Mouse (Mus musculus) embryonic facial prominence, embryonic 15.5 days (tissue): Measurements from ENCODE around the gene Tgfb1. TPM values are rescaled to one million over a fixed set of nuclear protein-coding genes. Genes with fewer than 3 reads are reported as not detected.
A peak's percentile ranks its signal among the peaks of the same experiment; 100 is the strongest.

ENCODE experiments used
- ATAC-seq: fragments of 200-750 bp; cut with Nextera tagmentation; 2 replicates; pipeline ENCODE4 v1.8.0; 2017; ENCODE audit warnings: low read depth, moderate TSS enrichment; ENCODE audit not compliant: insufficient number of reproducible peaks, low FRiP score, low TSS enrichment
- H3K27ac ChIP-seq: fragments of 300-500 bp; sonication (generic); replicated peaks from 2 replicates; pipeline ENCODE4 v1.5.1; 2015; ENCODE audit warnings: mild to moderate bottlenecking, inconsistent platforms
- H3K27me3 ChIP-seq: fragments of 300-500 bp; sonication (generic); 2 replicates; pipeline ENCODE4 v1.6.1; 2015; ENCODE audit warnings: inconsistent platforms
- H3K36me3 ChIP-seq: fragments of 300-500 bp; sonication (generic); 2 replicates; pipeline ENCODE4 v1.6.1; 2015; ENCODE audit warnings: mild to moderate bottlenecking, inconsistent platforms
- H3K4me1 ChIP-seq: fragments of 300-500 bp; sonication (generic); 2 replicates; pipeline ENCODE4 v1.6.1; 2015; ENCODE audit warnings: inconsistent platforms
- H3K4me2 ChIP-seq: fragments of 300-500 bp; sonication (generic); replicated peaks from 2 replicates; pipeline ENCODE4 v1.6.1; 2015; ENCODE audit warnings: mild to moderate bottlenecking, inconsistent platforms
- H3K4me3 ChIP-seq: fragments of 300-500 bp; sonication (generic); replicated peaks from 2 replicates; pipeline ENCODE4 v1.5.1; 2015; ENCODE audit warnings: mild to moderate bottlenecking, inconsistent platforms
- H3K9ac ChIP-seq: fragments of 300-500 bp; sonication (generic); 2 replicates; pipeline ENCODE4 v1.6.1; 2015; ENCODE audit warnings: inconsistent platforms
- H3K9me3 ChIP-seq: fragments of 300-500 bp; sonication (generic); replicated peaks from 2 replicates; pipeline ENCODE4 v1.6.1; 2016; ENCODE audit warnings: inconsistent platforms
- WGBS: fragments of 180-500 bp; shearing (Covaris S2); methylation state at CpG from one replicate; pipeline ENCODE4 v1.1.7; 2015; 5-methylcytosine and 5-hydroxymethylcytosine counted together
- polyA plus RNA-seq: library from polyadenylated mRNA; unstranded; fragments of >200 nt; fragmentation: Nextera tagmentation; extraction: Ambion mirVana; gene quantifications from 2 replicates; pipeline ENCODE4 v1.2.1, GENCODE M21; 2015

Gene Tgfb1
- polyA plus RNA-seq, 1 experiment from 2014 or later, result 4.3 TPM

GRCm38 (mm10) chr7:25738277-25738676, 51.5 kb downstream of the Tgfb1 start:
- ATAC-seq, result no peak
- H3K9ac ChIP-seq, result no peak overlapping the region
- no peak overlapping the region for H3K27ac ChIP-seq
- no peaks in the 10 kb centered on the region for H3K4me1 ChIP-seq
- no peaks in the 10 kb centered on the region for H3K9me3 ChIP-seq
- no peaks in the 10 kb centered on the region for H3K27me3 ChIP-seq
- WGBS, result 86% methylated on average over 3 of the region's 3 CpGs
- no peak overlapping the region for H3K4me3 ChIP-seq
- peaks cover 96% of the 10 kb centered on the region for H3K36me3 ChIP-seq
- no peak overlapping the region for H3K4me2 ChIP-seq

DNA sequence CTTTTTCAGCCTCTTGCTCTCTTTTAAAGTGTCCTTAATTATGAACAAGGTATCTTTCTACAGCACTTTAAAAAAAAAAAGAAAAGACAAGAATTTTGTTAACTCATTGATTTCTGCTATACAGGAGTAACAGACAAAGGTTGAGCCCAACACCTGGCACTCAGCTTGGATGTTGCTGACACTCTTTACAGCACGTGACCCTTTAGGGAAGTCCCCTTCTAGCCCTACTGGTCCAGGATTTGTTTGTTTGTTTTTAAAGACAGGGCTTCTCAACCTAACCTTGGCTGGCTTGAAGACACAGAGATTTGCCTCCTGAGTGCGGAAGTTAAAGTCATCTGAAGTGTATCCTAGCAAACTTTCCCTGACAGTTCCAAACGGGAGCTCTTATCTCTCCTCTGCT, 60.0 kb downstream of the Tgfb1 start:
- Histone ChIP-seq H3K4me1 (peaks cover 5% of the 10 kb centered on the region), H3K4me3 (no peak overlapping the region), H3K4me2 (no peak overlapping the region), H3K9me3 (no peaks in the 10 kb centered on the region), H3K9ac (no peak overlapping the region), H3K36me3 (peaks cover 94% of the 10 kb centered on the region), H3K27ac (no peak overlapping the region), H3K27me3 (no peaks in the 10 kb centered on the region)
- ATAC-seq, result no peak
- WGBS, result 76% methylated on average over 3 of the region's 3 CpGs

DNA sequence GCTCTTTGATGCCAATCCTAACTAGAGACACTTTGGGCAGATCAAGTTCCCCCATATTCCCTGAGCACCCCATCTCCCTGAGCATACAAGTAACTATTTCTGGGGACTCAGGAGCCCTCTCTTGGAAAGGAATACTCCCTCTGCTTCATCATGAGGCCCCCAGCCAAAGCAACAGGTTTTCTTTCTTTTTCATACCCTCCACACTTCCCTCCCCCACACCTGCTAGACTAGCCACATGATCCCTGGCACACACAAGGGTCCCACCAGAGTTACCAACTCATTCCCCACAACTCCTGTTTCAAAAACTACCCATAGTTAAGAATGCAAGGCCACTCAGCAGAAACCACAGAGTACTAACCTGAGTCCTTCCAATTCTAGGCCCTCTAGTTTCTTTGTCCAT, 66.3 kb downstream of the Tgfb1 start:
- Histone ChIP-seq H3K9ac (peak overlapping the region; percentile 96), H3K4me2 (peak overlapping the region; percentile 89), H3K9me3 (no peaks in the 10 kb centered on the region), H3K27ac (no peak overlapping the region), H3K4me1 (peaks cover 25% of the 10 kb centered on the region), H3K36me3 (peaks cover 40% of the 10 kb centered on the region), H3K27me3 (no peaks in the 10 kb centered on the region), H3K4me3 (peak overlapping the region; percentile 77)
- no peak for ATAC-seq

- 0 out of 2 replicates have a peak, but pooled peaks have one; percentile 1 for ATAC-seq
- H3K9ac ChIP-seq, result peak overlapping the region; percentile 96
- no peaks in the 10 kb centered on the region for H3K9me3 ChIP-seq
- peak overlapping the region; percentile 99 for H3K27ac ChIP-seq
- peaks cover 25% of the 10 kb centered on the region for H3K4me1 ChIP-seq
- WGBS, result under 1% methylated on average over 46 of the region's 46 CpGs
- peaks cover 39% of the 10 kb centered on the region for H3K36me3 ChIP-seq
- H3K4me3 ChIP-seq, result peak overlapping the region; percentile 77
- no peaks in the 10 kb centered on the region for H3K27me3 ChIP-seq
- H3K4me2 ChIP-seq, result peak overlapping the region; percentile 89
Measured at GRCm38 (mm10) chr7:25753643-25754438, 67.0 kb downstream of the Tgfb1 start.

- ATAC-seq, result no peak
- Histone ChIP-seq H3K36me3 (peaks cover 35% of the 10 kb centered on the region), H3K9ac (peak overlapping the region; percentile 96), H3K27ac (peak overlapping the region; percentile 99), H3K4me1 (peaks cover 25% of the 10 kb centered on the region), H3K9me3 (no peaks in the 10 kb centered on the region), H3K4me3 (peak overlapping the region; percentile 77), H3K4me2 (peak overlapping the region; percentile 89), H3K27me3 (no peaks in the 10 kb centered on the region)
- 1% methylated on average over 30 of the region's 30 CpGs for WGBS
Measured at GRCm38 (mm10) chr7:25754439-25754737, 67.6 kb downstream of the Tgfb1 start.

Other genes starting within 250 kb of the Tgfb1 start
- 6.7 and 7.1 TPM in 2 replicates for gene Ceacam1, start 209.4 kb upstream of the Tgfb1 start, polyA plus RNA-seq
- gene Ceacam2, start 147.1 kb upstream of the Tgfb1 start, polyA plus RNA-seq, result 0.11 TPM in 1 of 2 replicates, not detected in the other
- gene Erich4, start 71.1 kb upstream of the Tgfb1 start, polyA plus RNA-seq, result not detected in 2 replicates
- gene Dmac2, start 67.6 kb upstream of the Tgfb1 start, polyA plus RNA-seq, result 30.6 and 33.8 TPM in 2 replicates
- 13.5 and 13.8 TPM in 2 replicates for gene B3gnt8, start 60.3 kb upstream of the Tgfb1 start, polyA plus RNA-seq
- gene Bckdha, start 28.0 kb upstream of the Tgfb1 start, polyA plus RNA-seq, result 55.3 and 64.7 TPM in 2 replicates
- gene Exosc5, start 27.8 kb upstream of the Tgfb1 start, polyA plus RNA-seq, result 70.1 and 71.3 TPM in 2 replicates
- 3.2 and 3.4 TPM in 2 replicates for gene Tmem91, start 11.8 kb upstream of the Tgfb1 start, polyA plus RNA-seq
- gene B9d2, start 6.2 kb upstream of the Tgfb1 start, polyA plus RNA-seq, result 29.0 and 31.3 TPM in 2 replicates
- gene Ccdc97, start 32.1 kb downstream of the Tgfb1 start, polyA plus RNA-seq, result 25.2 and 32.8 TPM in 2 replicates
- 56.8 and 61.0 TPM in 2 replicates for gene Hnrnpul1, start 67.8 kb downstream of the Tgfb1 start, polyA plus RNA-seq
- 112 and 124 TPM in 2 replicates for gene Axl, start 101.7 kb downstream of the Tgfb1 start, polyA plus RNA-seq
- gene Cyp2s1, start 129.9 kb downstream of the Tgfb1 start, polyA plus RNA-seq, result 6.1 and 7.8 TPM in 2 replicates
- gene Cyp2b10, start 210.6 kb downstream of the Tgfb1 start, polyA plus RNA-seq, result not detected in 2 replicates